Mouse (Mus musculus) urinary bladder, adult 18-20 months (tissue): ENCODE data around the gene Cypt12.

Experiments
- DNase-seq, 2 experiments: peaks; one replicate each; pipeline ENCODE4 v3.0.0; 2022; ENCODE audit warnings: low spot score in 2 of 2, mixed read lengths in 2 of 2

Gene Cypt12

GRCm38 (mm10) chr3:17948299-17948698 is at the start of gene Cypt12:
Gene Cypt12, plus strand, starts transcription at chr3:17948410.
- DNase-seq: no peak

DNA sequence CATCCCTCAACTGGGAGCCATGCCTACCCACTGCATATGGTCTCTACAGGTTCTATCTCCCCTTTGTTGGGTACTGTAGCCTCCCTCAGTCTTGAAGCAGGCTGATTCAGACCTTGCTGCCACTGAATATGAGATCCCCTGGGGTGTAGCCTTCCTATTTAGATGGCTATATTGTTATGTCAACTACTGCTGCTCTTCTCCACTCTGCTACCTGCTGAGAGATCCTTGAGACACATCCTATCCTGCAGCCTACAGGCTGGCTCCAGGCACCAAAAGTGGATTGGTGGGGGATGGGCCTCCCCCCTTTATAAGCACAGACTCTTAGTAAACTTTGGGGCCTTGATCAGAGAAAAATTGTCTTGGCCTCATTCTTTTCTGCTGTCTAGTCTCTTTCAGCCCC is 34.4 kb upstream of the Cypt12 start:
- no peak for DNase-seq

DNA sequence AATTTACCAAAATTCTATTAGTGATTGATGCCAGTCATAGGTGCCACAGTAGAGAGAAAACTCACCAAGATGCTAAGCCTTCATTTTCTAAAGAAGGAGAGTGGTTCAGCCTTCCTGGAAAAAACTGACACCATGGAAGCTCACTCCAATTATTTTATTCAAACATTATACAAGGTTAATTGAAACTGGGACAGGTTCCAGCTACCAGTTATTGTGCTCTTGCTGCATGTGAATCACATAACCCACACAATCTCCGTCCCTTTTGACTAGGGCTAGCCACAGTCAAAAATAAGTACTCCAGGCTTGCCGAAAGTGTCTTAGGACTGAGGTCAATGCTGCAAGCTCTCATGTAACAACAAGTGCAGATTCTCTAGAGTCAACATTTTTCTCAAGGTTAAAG is 8.0 kb upstream of the Cypt12 start:
- DNase-seq: no peak
